Mouse (Mus musculus) embryonic fibroblast, embryonic 13.5 days (primary cell): ENCODE measurements around the gene Mthfr. TPM values are rescaled to one million over a fixed set of nuclear protein-coding genes. Genes with fewer than 3 reads are reported as not detected.

Source experiments
- H3K27ac ChIP-seq: 2 replicates; pipeline ENCODE4 v1.5.1; 2012; ENCODE audit warnings: low read length, control low read depth, inconsistent platforms; ENCODE audit not compliant: insufficient read depth
- H3K4me1 ChIP-seq: 2 replicates; pipeline ENCODE4 v1.6.1; 2011; ENCODE audit warnings: low read length; ENCODE audit not compliant: control insufficient read depth, insufficient read depth
- H3K4me3 ChIP-seq: 2 replicates; pipeline ENCODE4 v1.5.1; 2011; ENCODE audit warnings: mild to moderate bottlenecking, control low read depth, low read length; ENCODE audit not compliant: insufficient read depth
- CTCF ChIP-seq: IDR thresholded peaks from 2 replicates; pipeline ENCODE4 v1.5.1; 2011; ENCODE audit warnings: mild to moderate bottlenecking, control low read depth, low read length, moderate library complexity, borderline replicate concordance; ENCODE audit not compliant: insufficient read depth
- POLR2A ChIP-seq: IDR thresholded peaks from 2 replicates; pipeline ENCODE4 v1.6.1; 2011; ENCODE audit warnings: low read depth, mild to moderate bottlenecking, control low read depth, low read length, moderate library complexity
- polyA plus RNA-seq: library from polyadenylated mRNA; stranded (reverse); fragments of >200 nt; gene quantifications from 2 replicates; pipeline ENCODE4 v1.2.4, GENCODE M21; 2011; ENCODE audit warnings: low read depth; ENCODE audit not compliant: missing spikeins, insufficient read length

Gene Mthfr
- polyA plus RNA-seq, 1 experiment = 45.1 TPM

DNA sequence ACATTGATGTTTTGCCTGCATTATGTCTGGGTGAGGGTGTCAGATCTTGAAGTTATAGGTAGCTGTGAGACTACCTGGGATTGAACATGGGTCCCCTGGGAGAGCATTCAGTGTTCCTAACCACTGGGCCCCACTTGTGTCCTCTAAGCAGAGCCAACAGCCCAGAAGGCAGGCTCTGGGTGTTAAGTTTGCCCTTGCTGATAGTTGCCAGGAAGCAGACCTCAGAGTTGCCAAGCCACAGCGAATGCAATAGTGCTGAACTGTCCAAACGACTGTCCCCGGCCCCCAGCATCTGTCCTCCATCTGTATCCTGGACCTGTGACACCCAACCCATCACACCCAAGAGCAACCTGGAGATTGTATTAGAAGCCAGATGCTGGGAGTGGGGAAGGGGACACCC, 59.8 kb downstream of the Mthfr start:
- Histone ChIP-seq H3K4me3 (no peak overlapping the region), H3K27ac (no peak overlapping the region)
- no peak for TF ChIP-seq CTCF
- no peak for TF ChIP-seq POLR2A

DNA sequence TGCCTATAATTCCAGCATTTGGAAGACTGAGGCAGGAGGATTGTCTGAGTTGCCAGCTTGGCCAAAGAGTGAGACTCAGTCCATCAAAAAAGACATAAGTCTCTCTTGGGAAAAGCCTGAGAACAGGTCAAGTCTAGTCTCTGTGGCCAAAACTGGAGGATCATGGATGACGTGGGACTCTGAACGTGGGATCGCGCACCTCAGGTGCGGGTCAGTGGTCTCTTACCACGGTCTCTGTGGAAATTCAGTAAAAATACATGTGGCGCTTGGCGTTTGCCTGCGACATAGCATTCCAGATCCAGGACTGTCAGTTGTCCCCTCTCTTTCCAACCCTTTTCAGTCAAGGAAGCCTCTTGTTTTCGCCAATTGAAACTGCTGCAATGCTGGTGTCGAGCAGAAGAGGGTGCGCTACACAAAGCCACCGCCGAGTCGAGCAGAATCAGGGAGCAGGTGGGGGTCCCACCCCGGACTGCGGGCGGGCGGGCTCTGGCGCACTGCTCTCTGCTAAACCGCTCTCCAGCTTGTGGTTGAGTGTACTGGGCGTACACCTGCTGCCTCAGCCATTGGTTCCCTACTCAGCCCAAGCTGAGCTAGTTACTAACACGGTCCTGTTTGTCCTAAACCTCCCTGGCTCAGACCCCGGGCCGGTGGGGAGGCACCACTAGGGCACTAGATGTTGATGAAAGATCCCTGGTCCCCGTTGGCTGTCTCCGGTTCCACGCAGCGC, 63.1 kb downstream of the Mthfr start:
- H3K4me3 ChIP-seq = no peak overlapping the region
- no peak overlapping the region for H3K27ac ChIP-seq
- TF ChIP-seq POLR2A = no peak
- TF ChIP-seq CTCF = peak; percentile 37; the same call in 1 of the 2 replicates
- no peaks in the 10 kb centered on the region for H3K4me1 ChIP-seq

More for the DNA sequence above, 59.8 kb downstream of the Mthfr start:
- no peaks in the 10 kb centered on the region for H3K4me1 ChIP-seq

DNA sequence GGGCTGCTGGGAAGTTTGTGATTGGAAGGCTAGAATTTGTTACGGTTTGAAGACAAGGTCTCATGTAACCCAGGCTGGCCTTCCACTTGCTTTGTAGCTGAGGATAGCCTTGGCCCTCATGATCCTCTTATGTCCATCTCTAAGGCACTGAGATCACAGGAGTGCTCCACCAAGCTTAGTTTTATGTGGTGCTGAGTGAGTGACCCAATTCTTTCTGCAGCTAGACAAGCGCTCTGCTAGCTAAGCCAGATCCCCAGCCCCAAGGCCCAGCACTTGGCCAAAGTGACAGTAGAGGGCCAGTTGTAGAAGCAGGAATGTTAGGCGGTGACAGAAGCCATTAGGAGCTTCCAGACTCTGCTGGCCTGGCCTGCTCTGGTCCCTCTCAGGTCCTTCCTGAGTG, 65.3 kb downstream of the Mthfr start:
- no peak overlapping the region for H3K4me3 ChIP-seq
- no peak for TF ChIP-seq CTCF
- TF ChIP-seq POLR2A = no peak
- H3K4me1 ChIP-seq = no peaks in the 10 kb centered on the region
- no peak overlapping the region for H3K27ac ChIP-seq

DNA sequence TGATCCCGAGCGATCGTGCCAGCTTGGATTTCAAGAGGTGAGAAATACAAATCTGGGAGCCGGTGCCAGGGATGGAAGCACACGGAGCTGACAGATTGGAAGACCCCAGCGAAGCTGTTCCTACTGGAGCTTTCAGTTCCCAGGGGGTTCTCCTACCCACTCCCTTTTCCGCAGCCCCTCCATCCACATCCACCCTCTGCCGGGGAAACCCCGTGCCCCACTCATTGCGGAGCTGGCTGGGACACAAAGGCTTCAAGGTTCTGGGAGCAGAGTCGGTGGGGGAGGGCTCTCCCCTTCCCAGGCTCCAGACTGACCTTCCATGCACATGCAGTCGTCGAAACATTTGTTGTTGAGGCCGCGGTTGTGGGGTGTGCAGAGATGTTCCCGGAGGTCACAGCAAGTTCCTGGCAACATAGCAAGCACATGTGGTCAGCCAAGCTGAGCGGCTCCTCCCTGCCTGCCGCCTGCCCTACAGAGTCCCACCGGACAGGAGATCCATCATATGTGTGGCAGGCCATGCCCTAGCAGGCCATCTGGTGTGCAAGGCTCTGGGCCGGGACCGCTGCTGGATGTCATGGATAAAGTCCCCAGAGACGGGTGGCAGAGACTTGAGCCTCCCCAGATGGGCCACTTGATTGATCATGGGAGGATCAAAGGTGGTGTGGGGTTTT, 68.9 kb downstream of the Mthfr start:
- H3K4me3 ChIP-seq = no peak overlapping the region
- TF ChIP-seq POLR2A = no peak
- no peak for TF ChIP-seq CTCF
- no peak overlapping the region for H3K27ac ChIP-seq
- no peaks in the 10 kb centered on the region for H3K4me1 ChIP-seq

DNA sequence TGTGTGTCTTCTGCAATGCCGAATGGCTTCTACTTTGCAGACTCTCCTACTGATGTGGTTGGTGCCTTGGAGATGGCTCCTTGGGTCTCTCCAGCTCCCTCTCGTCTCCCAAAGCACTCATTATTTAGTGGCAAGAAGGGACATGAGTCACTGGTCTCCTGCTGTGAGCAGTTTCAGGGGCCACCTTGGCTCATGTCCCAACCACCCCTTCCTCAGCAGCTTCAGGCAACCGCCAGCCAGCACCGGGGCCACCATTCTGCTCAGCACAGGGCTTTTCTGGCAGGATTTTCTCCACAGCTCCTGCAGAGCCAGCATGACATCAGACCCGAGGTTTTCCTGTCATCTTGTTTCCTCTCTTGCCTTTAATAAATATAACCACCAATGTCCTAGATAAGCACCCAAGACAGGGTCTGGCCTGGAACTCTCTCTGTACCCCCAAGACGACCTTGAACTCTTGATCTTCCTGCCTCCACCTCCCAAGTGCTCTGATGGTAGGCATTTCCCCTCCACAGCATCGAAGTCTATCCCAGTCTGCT, 69.8 kb downstream of the Mthfr start:
- Histone ChIP-seq H3K4me1 (no peaks in the 10 kb centered on the region), H3K27ac (no peak overlapping the region), H3K4me3 (no peak overlapping the region)
- TF ChIP-seq CTCF (no peak), POLR2A (no peak)

Other genes with a start within 250 kb of the Mthfr start
- 12.5 and 22.3 TPM in 2 replicates for gene Zfp984, start 229.3 kb upstream of the Mthfr start, polyA plus RNA-seq
- gene Zfp933, start 190.7 kb upstream of the Mthfr start, polyA plus RNA-seq = 8.6 and 9.9 TPM in 2 replicates
- 19.7 and 26.8 TPM in 2 replicates for gene Miip, start 170.3 kb upstream of the Mthfr start, polyA plus RNA-seq
- gene Fv1, start 170.1 kb upstream of the Mthfr start, polyA plus RNA-seq = 4.7 and 6.4 TPM in 2 replicates
- 55.3 and 60.2 TPM in 2 replicates for gene Mfn2, start 134.4 kb upstream of the Mthfr start, polyA plus RNA-seq
- gene Plod1, start 102.3 kb upstream of the Mthfr start, polyA plus RNA-seq = 53.3 and 64.4 TPM in 2 replicates
- 33.0 and 36.8 TPM in 2 replicates for gene 2510039O18Rik, start 98.2 kb upstream of the Mthfr start, polyA plus RNA-seq
- gene Nppb, start 53.3 kb upstream of the Mthfr start, polyA plus RNA-seq = 2.5 and 6.2 TPM in 2 replicates
- 1.4 TPM in 1 of 2 replicates, not detected in the other for gene Nppa, start 38.4 kb upstream of the Mthfr start, polyA plus RNA-seq
- 11.8 and 13.2 TPM in 2 replicates for gene Clcn6, start 256 bp upstream of the Mthfr start, polyA plus RNA-seq
- gene Agtrap, start 49.0 kb downstream of the Mthfr start, polyA plus RNA-seq = 13.7 and 17.2 TPM in 2 replicates
- 15.5 and 30.0 TPM in 2 replicates for gene Mad2l2, start 91.3 kb downstream of the Mthfr start, polyA plus RNA-seq
- gene Draxin, start 91.6 kb downstream of the Mthfr start, polyA plus RNA-seq = 0.12 and 0.23 TPM in 2 replicates
- 23.2 and 30.3 TPM in 2 replicates for gene Fbxo6, start 113.1 kb downstream of the Mthfr start, polyA plus RNA-seq
- gene Fbxo44, start 121.4 kb downstream of the Mthfr start, polyA plus RNA-seq = 9.3 and 10.6 TPM in 2 replicates
- 3.2 and 4.0 TPM in 2 replicates for gene Fbxo2, start 121.5 kb downstream of the Mthfr start, polyA plus RNA-seq
- gene Disp3, start 248.9 kb downstream of the Mthfr start, polyA plus RNA-seq = not detected in 2 replicates